Mouse (Mus musculus): ENCODE measurements around the gene Nr2f6.
A peak's percentile ranks its signal among the peaks of the same experiment; 100 is the strongest.

GRCm38 (mm10) chr8:71324848-71325247, 56.9 kb downstream of the Nr2f6 start:
- TF ChIP-seq CTCF (IDR thresholded peaks at IDR 0.05; ENCODE audit: control insufficient read depth, insufficient read depth, low read length), result peak; percentile 69
- TF ChIP-seq POLR2A (IDR thresholded peaks at IDR 0.05; ENCODE audit: borderline replicate concordance, control insufficient read depth, low read depth, low read length), result no peak
